In genomic region chr9:105852778-105853065, GRCm38 (mm10) we compare ENCODE assay signal across 31 mouse cellular contexts. TPM values are rescaled to one million over a fixed set of nuclear protein-coding genes. Genes with fewer than 3 reads are reported as not detected.
"Had no signal": no experiment of that assay in that cellular context is flagged by ENCODE, and none has a peak within 500 bp of the region (broad histone marks: within the 10 kb centered on the region; RNA-seq: fewer than 3 reads in every experiment).

No protein-coding gene starts in this region.

- H3K27me3 ChIP-seq: limb, embryonic 12.5 days; limb, embryonic 13.5 days; limb, embryonic 15.5 days; liver, embryonic 12.5 days; liver, embryonic 13.5 days; liver, embryonic 15.5 days; megakaryocyte, embryonic 14.5 days; midbrain, embryonic 12.5 days; midbrain, embryonic 13.5 days; midbrain, embryonic 15.5 days; neural tube, embryonic 12.5 days had no signal

- H3K9me3 ChIP-seq: limb, embryonic 10.5 days; limb, embryonic 12.5 days; limb, embryonic 13.5 days; limb, embryonic 15.5 days; liver, embryonic 12.5 days; liver, embryonic 13.5 days; liver, embryonic 15.5 days; lung, embryonic 15.5 days; megakaryocyte, embryonic 14.5 days; midbrain, embryonic 10.5 days; midbrain, embryonic 12.5 days; midbrain, embryonic 13.5 days; midbrain, embryonic 15.5 days; neural tube, embryonic 12.5 days had no signal

- H3K4me3 ChIP-seq: limb, embryonic 10.5 days; limb, embryonic 12.5 days; limb, embryonic 13.5 days; limb, embryonic 15.5 days; liver, embryonic 12.5 days; liver, embryonic 13.5 days; liver, embryonic 15.5 days; lung, embryonic 15.5 days; megakaryocyte, embryonic 14.5 days; midbrain, embryonic 10.5 days; midbrain, embryonic 12.5 days; midbrain, embryonic 13.5 days; midbrain, embryonic 15.5 days; myocyte; neural tube, embryonic 12.5 days had no signal

- H3K4me1 ChIP-seq: limb, embryonic 12.5 days; limb, embryonic 13.5 days; limb, embryonic 15.5 days; liver, embryonic 12.5 days; liver, embryonic 13.5 days; liver, embryonic 15.5 days; megakaryocyte, embryonic 14.5 days; midbrain, embryonic 10.5 days; midbrain, embryonic 12.5 days; midbrain, embryonic 13.5 days; midbrain, embryonic 15.5 days; neural tube, embryonic 12.5 days had no signal

- H3K27ac ChIP-seq: limb, embryonic 10.5 days; limb, embryonic 12.5 days; limb, embryonic 13.5 days; limb, embryonic 15.5 days; liver, embryonic 12.5 days; liver, embryonic 13.5 days; liver, embryonic 14.5 days; liver, embryonic 15.5 days; lung, embryonic 15.5 days; macrophage; midbrain, embryonic 10.5 days; midbrain, embryonic 12.5 days; midbrain, embryonic 13.5 days; midbrain, embryonic 15.5 days; neural tube, embryonic 12.5 days had no signal

- DNase-seq: left cerebral cortex, postnatal 4 days; liver; liver, embryonic 13.5 days; liver, postnatal 0 days; lung, adult 18-20 months; lung, adult 2 months; lung, postnatal 10 days; lung, postnatal 14 days; lung, postnatal 36 days; lung, postnatal 4 days; midbrain, embryonic 14.5 days had no signal

- H3K36me3 ChIP-seq: limb, embryonic 10.5 days; limb, embryonic 12.5 days; limb, embryonic 13.5 days; limb, embryonic 15.5 days; liver, embryonic 12.5 days; liver, embryonic 13.5 days; liver, embryonic 15.5 days; lung, embryonic 15.5 days; midbrain, embryonic 10.5 days; midbrain, embryonic 12.5 days; midbrain, embryonic 13.5 days; midbrain, embryonic 15.5 days; neural tube, embryonic 12.5 days had no signal

RNA-seq across cellular contexts. Expression of gene Col6a6, which starts 24.8 kb away (rescaled TPM):
- total RNA-seq: megakaryocyte progenitor cell, adult 5-6 weeks; megakaryocyte, adult 5-6 weeks; megakaryocyte-erythroid progenitor cell, adult 5-6 weeks; monocyte, adult 5-6 weeks had no signal
- polyA plus RNA-seq: macrophage had no signal
